Mouse (Mus musculus): ENCODE data around the gene Eif2ak4. TPM values are rescaled to one million over a fixed set of nuclear protein-coding genes. Genes with fewer than 3 reads are reported as not detected.

Gene Eif2ak4
- polyA plus RNA-seq, 1 experiment from 2014 or later: 7.4 TPM

- H3K36me3 ChIP-seq: peaks cover 96% of the 10 kb centered on the region
- ATAC-seq (ENCODE audit: extremely low read depth, insufficient number of reproducible peaks, low FRiP score, low TSS enrichment): no peak
- WGBS: 68% methylated on average over 5 of the region's 5 CpGs
These were observed 43.2 kb downstream of the Eif2ak4 start for GRCm38 (mm10) chr2:118431589-118431988.

GRCm38 (mm10) chr2:118442172-118442571 is 53.8 kb downstream of the Eif2ak4 start:
- Histone ChIP-seq H3K4me2 (no peak overlapping the region), H3K27ac (replicated peaks) (no peak overlapping the region), H3K4me1 (peaks cover 17% of the 10 kb centered on the region), H3K36me3 (peaks cover 75% of the 10 kb centered on the region), H3K27me3 (replicated peaks) (no peaks in the 10 kb centered on the region), H3K9me3 (no peaks in the 10 kb centered on the region), H3K9ac (no peak overlapping the region), H3K4me3 (no peak overlapping the region)
- no peak for ATAC-seq (ENCODE audit: extremely low read depth, insufficient number of reproducible peaks, low FRiP score, low TSS enrichment)
- 77% methylated on average over 5 of the region's 5 CpGs for WGBS

More at GRCm38 (mm10) chr2:118431589-118431988, 43.2 kb downstream of the Eif2ak4 start:
- Histone ChIP-seq H3K27me3 (replicated peaks) (no peaks in the 10 kb centered on the region), H3K4me2 (no peak overlapping the region), H3K4me3 (no peak overlapping the region), H3K9ac (no peak overlapping the region), H3K4me1 (no peaks in the 10 kb centered on the region), H3K9me3 (0 out of 2 replicates have a peak, but pooled peaks cover 2% of the 10 kb centered on the region), H3K27ac (replicated peaks) (no peak overlapping the region)

GRCm38 (mm10) chr2:118442723-118443122 is 54.3 kb downstream of the Eif2ak4 start:
- Histone ChIP-seq H3K4me2 (no peak overlapping the region), H3K4me1 (peaks cover 17% of the 10 kb centered on the region), H3K27ac (replicated peaks) (no peak overlapping the region), H3K9me3 (no peaks in the 10 kb centered on the region), H3K36me3 (peaks cover 75% of the 10 kb centered on the region), H3K4me3 (no peak overlapping the region), H3K9ac (no peak overlapping the region), H3K27me3 (replicated peaks) (no peaks in the 10 kb centered on the region)
- 80% methylated on average over 4 of the region's 4 CpGs for WGBS
- no peak for ATAC-seq (ENCODE audit: extremely low read depth, insufficient number of reproducible peaks, low FRiP score, low TSS enrichment)

- no peaks in the 10 kb centered on the region for H3K9me3 ChIP-seq
- no peak overlapping the region for H3K4me2 ChIP-seq
- H3K27me3 ChIP-seq (replicated peaks): no peaks in the 10 kb centered on the region
- 68% methylated on average over 13 of the region's 13 CpGs for WGBS
- H3K27ac ChIP-seq (replicated peaks): no peak overlapping the region
- peaks cover 74% of the 10 kb centered on the region for H3K36me3 ChIP-seq
- ATAC-seq (ENCODE audit: extremely low read depth, insufficient number of reproducible peaks, low FRiP score, low TSS enrichment): no peak
- H3K9ac ChIP-seq: no peak overlapping the region
- H3K4me1 ChIP-seq: peaks cover 17% of the 10 kb centered on the region
- no peak overlapping the region for H3K4me3 ChIP-seq
These were observed 57.6 kb downstream of the Eif2ak4 start for GRCm38 (mm10) chr2:118445696-118446674.

- ATAC-seq (ENCODE audit: extremely low read depth, insufficient number of reproducible peaks, low FRiP score, low TSS enrichment): no peak
- Histone ChIP-seq H3K4me1 (0 out of 2 replicates have a peak, but pooled peaks cover 10% of the 10 kb centered on the region), H3K9me3 (no peaks in the 10 kb centered on the region), H3K27ac (replicated peaks) (no peak overlapping the region), H3K9ac (no peak overlapping the region), H3K4me2 (no peak overlapping the region), H3K4me3 (no peak overlapping the region), H3K27me3 (replicated peaks) (no peaks in the 10 kb centered on the region), H3K36me3 (peaks cover 68% of the 10 kb centered on the region)
- WGBS: 90% methylated on average over 12 of the region's 12 CpGs
These were observed 59.8 kb downstream of the Eif2ak4 start for GRCm38 (mm10) chr2:118448181-118448580.

GRCm38 (mm10) chr2:118451056-118451455 is 62.6 kb downstream of the Eif2ak4 start:
- no peak overlapping the region for H3K4me2 ChIP-seq
- no peak overlapping the region for H3K9ac ChIP-seq
- H3K4me1 ChIP-seq: 0 out of 2 replicates have a peak, but pooled peaks cover 3% of the 10 kb centered on the region
- no peak for ATAC-seq (ENCODE audit: extremely low read depth, insufficient number of reproducible peaks, low FRiP score, low TSS enrichment)
- no peaks in the 10 kb centered on the region for H3K9me3 ChIP-seq
- H3K36me3 ChIP-seq: peaks cover 75% of the 10 kb centered on the region
- WGBS: 91% methylated on average over 6 of the region's 6 CpGs
- H3K27me3 ChIP-seq (replicated peaks): no peaks in the 10 kb centered on the region
- no peak overlapping the region for H3K27ac ChIP-seq (replicated peaks)
- H3K4me3 ChIP-seq: no peak overlapping the region

GRCm38 (mm10) chr2:118457029-118457428 is 68.6 kb downstream of the Eif2ak4 start:
- Histone ChIP-seq H3K9ac (no peak overlapping the region), H3K4me1 (peaks cover 7% of the 10 kb centered on the region), H3K4me2 (no peak overlapping the region), H3K9me3 (no peaks in the 10 kb centered on the region), H3K36me3 (peaks cover 86% of the 10 kb centered on the region), H3K27ac (replicated peaks) (no peak overlapping the region), H3K27me3 (replicated peaks) (no peaks in the 10 kb centered on the region), H3K4me3 (no peak overlapping the region)
- ATAC-seq (ENCODE audit: extremely low read depth, insufficient number of reproducible peaks, low FRiP score, low TSS enrichment): no peak
- 84% methylated on average over 3 of the region's 3 CpGs for WGBS

- Histone ChIP-seq H3K27ac (replicated peaks) (no peak overlapping the region), H3K9ac (no peak overlapping the region), H3K4me2 (no peak overlapping the region), H3K4me1 (peaks cover 7% of the 10 kb centered on the region), H3K9me3 (no peaks in the 10 kb centered on the region), H3K4me3 (no peak overlapping the region), H3K36me3 (peaks cover 91% of the 10 kb centered on the region), H3K27me3 (replicated peaks) (no peaks in the 10 kb centered on the region)
- no peak for ATAC-seq (ENCODE audit: extremely low read depth, insufficient number of reproducible peaks, low FRiP score, low TSS enrichment)
- 85% methylated on average over 13 of the region's 13 CpGs for WGBS
These were observed 69.2 kb downstream of the Eif2ak4 start for GRCm38 (mm10) chr2:118457463-118458261.

- H3K4me2 ChIP-seq: no peak overlapping the region
- 0 out of 2 replicates have a peak overlapping the region, but pooled peaks have one; percentile 14 for H3K27ac ChIP-seq (replicated peaks)
These were observed 73.2 kb downstream of the Eif2ak4 start for GRCm38 (mm10) chr2:118461480-118462165.

GRCm38 (mm10) chr2:118463480-118463879 is 75.1 kb downstream of the Eif2ak4 start:
- H3K4me1 ChIP-seq: peaks cover 11% of the 10 kb centered on the region
- no peak overlapping the region for H3K4me2 ChIP-seq
- no peak for ATAC-seq (ENCODE audit: extremely low read depth, insufficient number of reproducible peaks, low FRiP score, low TSS enrichment)
- H3K36me3 ChIP-seq: peaks cover 91% of the 10 kb centered on the region
- H3K27me3 ChIP-seq (replicated peaks): no peaks in the 10 kb centered on the region
- H3K9me3 ChIP-seq: no peaks in the 10 kb centered on the region
- WGBS: 83% methylated on average over 5 of the region's 5 CpGs
- no peak overlapping the region for H3K9ac ChIP-seq
- no peak overlapping the region for H3K27ac ChIP-seq (replicated peaks)
- H3K4me3 ChIP-seq: no peak overlapping the region

More at GRCm38 (mm10) chr2:118461480-118462165, 73.2 kb downstream of the Eif2ak4 start:
- no peak overlapping the region for H3K9ac ChIP-seq
- no peaks in the 10 kb centered on the region for H3K27me3 ChIP-seq (replicated peaks)
- no peaks in the 10 kb centered on the region for H3K9me3 ChIP-seq
- WGBS: 58% methylated on average over 16 of the region's 16 CpGs
- H3K36me3 ChIP-seq: peaks cover 90% of the 10 kb centered on the region
- no peak for ATAC-seq (ENCODE audit: extremely low read depth, insufficient number of reproducible peaks, low FRiP score, low TSS enrichment)
- H3K4me1 ChIP-seq: peaks cover 11% of the 10 kb centered on the region
- H3K4me3 ChIP-seq: no peak overlapping the region

- ATAC-seq (ENCODE audit: extremely low read depth, insufficient number of reproducible peaks, low FRiP score, low TSS enrichment): no peak
- Histone ChIP-seq H3K4me2 (no peak overlapping the region), H3K4me1 (peaks cover 11% of the 10 kb centered on the region), H3K36me3 (peaks cover 94% of the 10 kb centered on the region), H3K27ac (replicated peaks) (no peak overlapping the region), H3K4me3 (no peak overlapping the region), H3K9me3 (no peaks in the 10 kb centered on the region), H3K9ac (no peak overlapping the region), H3K27me3 (replicated peaks) (no peaks in the 10 kb centered on the region)
- 64% methylated on average over 3 of the region's 3 CpGs for WGBS
These were observed 76.0 kb downstream of the Eif2ak4 start for GRCm38 (mm10) chr2:118464450-118464849.
